Mouse (Mus musculus): ENCODE measurements around the gene Clspn. TPM values are rescaled to one million over a fixed set of nuclear protein-coding genes. Genes with fewer than 3 reads are reported as not detected.

Clspn gene
- total RNA-seq, 2 experiments from 2014 or later = 1.9 to 4.6 TPM

- no peak for DNase-seq
- intact Hi-C loops (cut with DNase I) = loop anchor here (2.0 to 10.0 kb wide), 2 partner anchors 187 to 681 kb away; no protein-coding TSS in a partner anchor
Observed at GRCm38 (mm10) chr4:126553685-126554084, 3.0 kb upstream of the Clspn start.

- intact Hi-C loops (cut with DNase I) = loop anchor here (2.0 to 10.0 kb wide), 2 partner anchors 186 to 680 kb away; no protein-coding TSS in a partner anchor
- peak in 1 of 2 experiments; percentile 22 for DNase-seq
Observed at GRCm38 (mm10) chr4:126554462-126554861, 2.3 kb upstream of the Clspn start.

- no peak for DNase-seq
- intact Hi-C loops (cut with DNase I) = no loop called here
Observed at GRCm38 (mm10) chr4:126563798-126564197, 7.1 kb downstream of the Clspn start.

GRCm38 (mm10) chr4:126567243-126567642, 10.5 kb downstream of the Clspn start:
- intact Hi-C loops (cut with DNase I) = no loop called here

GRCm38 (mm10) chr4:126569783-126570182, 13.0 kb downstream of the Clspn start:
- no peak for DNase-seq
- intact Hi-C loops (cut with DNase I) = no loop called here

More at GRCm38 (mm10) chr4:126567243-126567642, 10.5 kb downstream of the Clspn start:
- DNase-seq = no peak

GRCm38 (mm10) chr4:126576281-126576680, 19.5 kb downstream of the Clspn start:
- DNase-seq = no peak
- intact Hi-C loops (cut with DNase I) = no loop called here

GRCm38 (mm10) chr4:126577920-126578319, 21.2 kb downstream of the Clspn start:
- intact Hi-C loops (cut with DNase I) = no loop called here
- DNase-seq = no peak

- no peak for DNase-seq
- intact Hi-C loops (cut with DNase I) = no loop called here
Observed at GRCm38 (mm10) chr4:126579077-126579476, 22.3 kb downstream of the Clspn start.

- intact Hi-C loops (cut with DNase I) = no loop called here
- DNase-seq = no peak
Observed at GRCm38 (mm10) chr4:126585739-126586138, 29.0 kb downstream of the Clspn start.

GRCm38 (mm10) chr4:126592039-126592438, 35.3 kb downstream of the Clspn start:
- intact Hi-C loops (cut with DNase I) = no loop called here
- no peak for DNase-seq

GRCm38 (mm10) chr4:126599971-126600754, 43.4 kb downstream of the Clspn start:
- peak; percentile 55 to 75 for DNase-seq
- intact Hi-C loops (cut with DNase I) = loop anchor here (1.0 to 2.0 kb wide), 3 partner anchors 77 to 241 kb away; partner anchors contain the start of gene Psmb2

- DNase-seq = peak in 1 of 2 experiments; percentile 17
- intact Hi-C loops (cut with DNase I) = loop anchor here (2.0 kb wide), 2 partner anchors 75 to 239 kb away; partner anchors contain the start of gene Psmb2
Observed at GRCm38 (mm10) chr4:126601597-126602444, 45.1 kb downstream of the Clspn start.

GRCm38 (mm10) chr4:126602445-126602762, 45.7 kb downstream of the Clspn start:
- intact Hi-C loops (cut with DNase I) = no loop called here
- no peak for DNase-seq

- intact Hi-C loops (cut with DNase I) = no loop called here
- no peak for DNase-seq
Observed at GRCm38 (mm10) chr4:126604141-126604540, 47.4 kb downstream of the Clspn start.

- DNase-seq = no peak
- intact Hi-C loops (cut with DNase I) = no loop called here
Observed at GRCm38 (mm10) chr4:126605751-126606150, 49.0 kb downstream of the Clspn start.

GRCm38 (mm10) chr4:126609606-126610181, 53.0 kb downstream of the Clspn start, which contains the start of gene 5730409E04Rik:
Gene 5730409E04Rik, plus strand, starts transcription at chr4:126609818.
- peak; percentile 82 to 85 for DNase-seq
- intact Hi-C loops (cut with DNase I) = no loop called here

GRCm38 (mm10) chr4:126611991-126612390, 55.3 kb downstream of the Clspn start:
- no peak for DNase-seq
- intact Hi-C loops (cut with DNase I) = no loop called here

- intact Hi-C loops (cut with DNase I) = no loop called here
- DNase-seq = no peak
Observed at GRCm38 (mm10) chr4:126616312-126616711, 59.6 kb downstream of the Clspn start.

GRCm38 (mm10) chr4:126619691-126620330, 63.1 kb downstream of the Clspn start:
- intact Hi-C loops (cut with DNase I) = no loop called here
- peak in 1 of 2 experiments; percentile 12 for DNase-seq

GRCm38 (mm10) chr4:126620349-126620874, 63.7 kb downstream of the Clspn start:
- intact Hi-C loops (cut with DNase I) = no loop called here
- no peak for DNase-seq

All from heart, postnatal 14 days (tissue).